Mouse (Mus musculus): Measurements from ENCODE around the gene Car3.

Car3 gene

DNA sequence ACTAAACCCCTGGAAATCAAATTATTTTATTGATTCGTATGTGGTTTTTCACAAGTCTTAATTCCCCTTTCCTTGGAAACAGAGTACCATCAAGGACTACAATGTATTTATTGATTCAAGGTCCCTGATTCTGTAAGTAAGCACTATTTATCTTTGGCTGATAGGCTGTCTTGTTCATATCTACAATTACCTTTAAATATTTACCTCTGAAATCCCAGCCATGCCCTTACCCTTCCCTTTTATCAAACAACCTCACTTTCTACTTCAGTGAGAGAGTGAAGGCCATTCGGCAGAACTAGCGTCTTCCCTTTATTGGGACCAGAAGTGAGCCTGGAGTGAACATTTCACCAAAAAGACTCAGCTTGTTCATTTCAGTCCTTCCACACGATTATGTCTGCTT is 50.5 kb downstream of the Car3 start:
- no peak for DNase-seq

DNA sequence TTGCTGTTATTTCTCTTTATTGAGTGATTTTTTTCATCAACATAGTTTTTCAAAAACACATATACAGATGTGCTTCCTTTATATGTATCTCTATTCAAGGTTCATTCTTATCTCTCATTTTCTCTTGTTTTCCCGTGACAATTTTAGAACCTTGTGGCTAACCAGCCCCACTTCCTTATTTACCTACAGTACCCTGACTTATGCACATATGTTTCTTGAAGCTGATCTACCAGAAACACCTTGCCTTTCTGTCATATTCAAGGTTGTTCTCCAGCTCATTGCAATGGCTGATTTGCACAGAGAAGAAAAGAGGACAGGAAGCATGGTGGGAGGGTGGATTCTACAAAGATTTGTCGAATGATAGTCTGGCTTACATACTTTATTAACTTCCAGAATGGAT is 52.0 kb downstream of the Car3 start:
- DNase-seq, result no peak

DNA sequence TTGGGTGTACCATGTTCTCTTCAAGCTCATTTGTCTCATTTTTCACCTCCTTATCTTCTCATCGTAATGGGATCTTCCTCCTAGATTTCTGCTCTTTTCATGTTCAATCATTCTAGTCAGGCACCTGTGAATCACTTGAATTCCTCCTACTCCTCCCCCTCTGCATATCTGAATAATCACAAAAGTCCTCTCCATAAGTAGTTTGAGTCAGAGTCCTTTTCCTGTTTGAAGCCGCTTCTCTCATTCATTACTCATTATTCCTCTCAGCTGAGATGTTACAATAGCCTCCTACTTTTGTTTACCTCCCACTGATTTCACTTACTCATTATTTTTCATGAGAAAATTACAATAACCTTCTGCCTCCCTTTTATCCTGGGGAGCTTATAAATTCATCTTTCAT is 53.9 kb downstream of the Car3 start:
- DNase-seq, result no peak

Measured in kidney, postnatal 14 days (tissue).